Mouse (Mus musculus): Measurements from ENCODE around the gene Cdkl5. TPM values are rescaled to one million over a fixed set of nuclear protein-coding genes. Genes with fewer than 3 reads are reported as not detected.

Cdkl5 gene
- 1.5 TPM for polyA plus RNA-seq (2015; fragmentation: Illumina TruSeq; extraction: RNeasy Lipid Tissue Mini Kit (QIAGEN cat#74804); ENCODE audit: insufficient read depth, low replicate concordance)

GRCm38 (mm10) chrX:160994543-160995121 is at the start of gene Cdkl5:
Gene Cdkl5, minus strand, starts transcription at chrX:160994704.

GRCm38 (mm10) chrX:160906952-160907351 is 87.6 kb downstream of the Cdkl5 start, which contains the start of gene Gja6:
Gene Gja6, minus strand, starts transcription at chrX:160907052.

GRCm38 (mm10) chrX:160767713-160768112 is 226.8 kb downstream of the Cdkl5 start, which contains the start of gene Rs1:
Gene Rs1, plus strand, starts transcription at chrX:160768013.

GRCm38 (mm10) chrX:160735650-160736049 is 258.9 kb downstream of the Cdkl5 start, which contains the start of gene Ppef1:
Gene Ppef1, minus strand, starts transcription at chrX:160735765.

Other genes with a start within 250 kb of the Cdkl5 start
- not detected for gene Rs1, start 226.7 kb downstream of the Cdkl5 start, polyA plus RNA-seq (2015; fragmentation: Illumina TruSeq; extraction: RNeasy Lipid Tissue Mini Kit (QIAGEN cat#74804); ENCODE audit: insufficient read depth, low replicate concordance)
- gene Gja6, start 87.7 kb downstream of the Cdkl5 start, polyA plus RNA-seq (2015; fragmentation: Illumina TruSeq; extraction: RNeasy Lipid Tissue Mini Kit (QIAGEN cat#74804); ENCODE audit: insufficient read depth, low replicate concordance), result 0.59 TPM
- gene Scml2, start 122.5 kb upstream of the Cdkl5 start, polyA plus RNA-seq (2015; fragmentation: Illumina TruSeq; extraction: RNeasy Lipid Tissue Mini Kit (QIAGEN cat#74804); ENCODE audit: insufficient read depth, low replicate concordance), result 0.88 TPM